ENCODE assay signal across 26 mouse cellular contexts in genomic region chr5:108719761-108720160, GRCm38 (mm10). TPM values are rescaled to one million over a fixed set of nuclear protein-coding genes. Genes with fewer than 3 reads are reported as not detected.
DNase-seq lines count a peak whose midpoint lies in the region; ATAC-seq lines count a peak whose summit lies in the region.
"Had no signal": no experiment of that assay in that cellular context is flagged by ENCODE, and none has a peak within 500 bp of the region (broad histone marks: within the 10 kb centered on the region; RNA-seq: fewer than 3 reads in every experiment).

No protein-coding gene starts in this region.

- WGBS in liver, embryonic 11.5 days: 51% methylated on average over 7 of the region's 7 CpGs
- WGBS in liver, embryonic 15.5 days (ENCODE audit: insufficient replicate concordance): 42% methylated on average over 7 of the region's 7 CpGs

- no peaks in the 10 kb centered on the region for H3K36me3 ChIP-seq in liver, embryonic 11.5 days (ENCODE audit: control insufficient read depth, insufficient read depth, low read length)
- H3K36me3 ChIP-seq in liver, embryonic 15.5 days (replicated peaks): no peaks in the 10 kb centered on the region
- H3K36me3 ChIP-seq: hindbrain, embryonic 10.5 days; lung, embryonic 15.5 days; midbrain, embryonic 12.5 days; neural tube, embryonic 15.5 days had no signal

- no peaks in the 10 kb centered on the region for H3K4me1 ChIP-seq in liver, embryonic 11.5 days (replicated peaks; ENCODE audit: control insufficient read depth, insufficient read depth, low read length)
- no peaks in the 10 kb centered on the region; the same call in 1 of the 2 replicates for H3K4me1 ChIP-seq in liver, embryonic 15.5 days (replicated peaks)
- H3K4me1 ChIP-seq: lung, embryonic 15.5 days; neural tube, embryonic 15.5 days had no signal

- DNase-seq in liver, embryonic 11.5 days (ENCODE audit: low spot score): no peak
- no peak for DNase-seq in liver
- DNase-seq in cerebellum, postnatal 14 days: no peak
- DNase-seq in frontal cortex, postnatal 10 days (ENCODE audit: low spot score in 2 of 2): no peak
- no peak for DNase-seq in kidney, adult 9 months
- DNase-seq: adrenal gland, postnatal 14 days; cerebellum, adult 2 months; heart, postnatal 10 days; kidney, postnatal 4 days; layer of hippocampus, adult 9-11 months had no signal

- no peak overlapping the region for H3K27ac ChIP-seq in liver, embryonic 11.5 days (ENCODE audit: low read depth, low read length)
- H3K27ac ChIP-seq in liver, embryonic 15.5 days (replicated peaks): no peak overlapping the region
- H3K27ac ChIP-seq: hindbrain, embryonic 10.5 days; left cerebral cortex, adult 2 months; midbrain, embryonic 12.5 days; neural tube, embryonic 15.5 days had no signal

- H3K9me3 ChIP-seq in liver, embryonic 11.5 days (ENCODE audit: control insufficient read depth, low read length): no peaks in the 10 kb centered on the region
- no peaks in the 10 kb centered on the region for H3K9me3 ChIP-seq in liver, embryonic 15.5 days (replicated peaks)
- H3K9me3 ChIP-seq: hindbrain, embryonic 10.5 days; lung, embryonic 15.5 days; midbrain, embryonic 12.5 days; neural tube, embryonic 15.5 days had no signal

- no peak overlapping the region for H3K4me2 ChIP-seq in liver, embryonic 11.5 days
- no peak overlapping the region for H3K4me2 ChIP-seq in liver, embryonic 15.5 days
- H3K4me2 ChIP-seq: lung, embryonic 15.5 days; midbrain, embryonic 12.5 days; neural tube, embryonic 15.5 days had no signal

- ATAC-seq in liver, embryonic 11.5 days (replicated peaks; ENCODE audit: low FRiP score): peak; percentile 61
- peak; percentile 51; the same call in 1 of the 2 replicates for ATAC-seq in erythroid progenitor cell, adult 5-6 weeks (replicated peaks; ENCODE audit: low FRiP score, poor library complexity, severe bottlenecking)
- ATAC-seq in liver, embryonic 15.5 days (ENCODE audit: insufficient read depth): 0 out of 2 replicates have a peak, but pooled peaks have one; percentile 28
- ATAC-seq: hindbrain, embryonic 16.5 days; intestine, embryonic 16.5 days had no signal

- no peaks in the 10 kb centered on the region for H3K27me3 ChIP-seq in liver, embryonic 11.5 days (replicated peaks; ENCODE audit: control insufficient read depth, insufficient read depth, low read length)
- H3K27me3 ChIP-seq in liver, embryonic 15.5 days: peaks cover 5% of the 10 kb centered on the region; the same call in 1 of the 2 replicates
- H3K27me3 ChIP-seq: lung, embryonic 15.5 days; midbrain, embryonic 12.5 days; neural tube, embryonic 15.5 days had no signal

- no peak overlapping the region for H3K4me3 ChIP-seq in liver, embryonic 11.5 days (ENCODE audit: low read depth, low read length)
- no peak overlapping the region for H3K4me3 ChIP-seq in liver, embryonic 15.5 days (replicated peaks)
- H3K4me3 ChIP-seq: hindbrain, embryonic 10.5 days; left cerebral cortex, adult 2 months; lung, embryonic 15.5 days; midbrain, embryonic 12.5 days; neural tube, embryonic 15.5 days had no signal

- no peak overlapping the region for H3K9ac ChIP-seq in liver, embryonic 11.5 days (ENCODE audit: low read depth, low read length)
- H3K9ac ChIP-seq in liver, embryonic 15.5 days: no peak overlapping the region
- H3K9ac ChIP-seq: lung, embryonic 15.5 days; midbrain, embryonic 12.5 days; neural tube, embryonic 15.5 days had no signal

RNA-seq across cellular contexts. Expression of gene Fgfrl1, which starts 27.6 kb away (rescaled TPM):
- 21.3 and 22.1 TPM in 2 replicates for polyA plus RNA-seq in liver, embryonic 11.5 days (2014; fragmentation: Nextera tagmentation; extraction: Ambion mirVana)
- 22.2 and 28.8 TPM in 2 replicates for total RNA-seq in erythroid progenitor cell, adult 5-6 weeks (2015; ENCODE audit: low replicate concordance)
- 21.5 and 23.2 TPM in 2 replicates for total RNA-seq in erythroid progenitor cell, adult 5-6 weeks (2017; ENCODE audit: low replicate concordance)
- 9.2 and 9.6 TPM in 2 replicates for polyA plus RNA-seq in liver, embryonic 15.5 days (2015; fragmentation: Nextera tagmentation; extraction: Ambion mirVana)

RNA-seq across cellular contexts. Expression of gene Slc26a1, which starts 44.4 kb away (rescaled TPM):
- 11.6 and 14.4 TPM in 2 replicates for polyA plus RNA-seq in liver, embryonic 11.5 days (2014; fragmentation: Nextera tagmentation; extraction: Ambion mirVana)
- total RNA-seq in erythroid progenitor cell, adult 5-6 weeks (2015; ENCODE audit: low replicate concordance): 3.6 and 4.6 TPM in 2 replicates
- 0.90 and 1.7 TPM in 2 replicates for total RNA-seq in erythroid progenitor cell, adult 5-6 weeks (2017; ENCODE audit: low replicate concordance)
- 18.6 and 22.2 TPM in 2 replicates for polyA plus RNA-seq in liver, embryonic 15.5 days (2015; fragmentation: Nextera tagmentation; extraction: Ambion mirVana)
- polyA plus RNA-seq: small intestine, adult 2 months had no signal

RNA-seq across cellular contexts. Expression of gene Dgkq, which starts 50.3 kb away (rescaled TPM):
- polyA plus RNA-seq in liver, embryonic 11.5 days (2014; fragmentation: Nextera tagmentation; extraction: Ambion mirVana): 5.8 and 8.8 TPM in 2 replicates
- 4.2 TPM in 1 of 2 replicates, not detected in the other for total RNA-seq in erythroid progenitor cell, adult 5-6 weeks (2015; ENCODE audit: low replicate concordance)
- 4.9 and 5.5 TPM in 2 replicates for total RNA-seq in erythroid progenitor cell, adult 5-6 weeks (2017; ENCODE audit: low replicate concordance)
- polyA plus RNA-seq in liver, embryonic 15.5 days (2015; fragmentation: Nextera tagmentation; extraction: Ambion mirVana): 2.7 and 3.1 TPM in 2 replicates

RNA-seq across cellular contexts. Expression of gene Rnf212, which starts 55.0 kb away (rescaled TPM):
- polyA plus RNA-seq in liver, embryonic 11.5 days (2014; fragmentation: Nextera tagmentation; extraction: Ambion mirVana): 2.4 and 3.2 TPM in 2 replicates
- 7.1 and 9.7 TPM in 2 replicates for total RNA-seq in erythroid progenitor cell, adult 5-6 weeks (2015; ENCODE audit: low replicate concordance)
- 13.5 and 16.0 TPM in 2 replicates for total RNA-seq in erythroid progenitor cell, adult 5-6 weeks (2017; ENCODE audit: low replicate concordance)
- polyA plus RNA-seq in liver, embryonic 15.5 days (2015; fragmentation: Nextera tagmentation; extraction: Ambion mirVana): 3.4 and 3.5 TPM in 2 replicates
- total RNA-seq: gastrocnemius, adult 18-20 months; gastrocnemius, postnatal 4 days; heart, postnatal 10 days; left cerebral cortex, adult 2 months; left cerebral cortex, postnatal 36 days had no signal
- polyA plus RNA-seq: C2C12; cerebellum, adult 2 months; embryonic facial prominence, embryonic 14.5 days; hindbrain, embryonic 16.5 days; limb, embryonic 14.5 days; lung, embryonic 15.5 days; midbrain, embryonic 12.5 days; neural tube, embryonic 15.5 days had no signal

RNA-seq across cellular contexts. Expression of gene Idua, which starts 59.6 kb away (rescaled TPM):
- polyA plus RNA-seq in liver, embryonic 11.5 days (2014; fragmentation: Nextera tagmentation; extraction: Ambion mirVana): 9.8 and 10.1 TPM in 2 replicates
- total RNA-seq in erythroid progenitor cell, adult 5-6 weeks (2015; ENCODE audit: low replicate concordance): 2.5 and 5.8 TPM in 2 replicates
- 2.2 TPM in 1 of 2 replicates, not detected in the other for total RNA-seq in erythroid progenitor cell, adult 5-6 weeks (2017; ENCODE audit: low replicate concordance)
- polyA plus RNA-seq in liver, embryonic 15.5 days (2015; fragmentation: Nextera tagmentation; extraction: Ambion mirVana): 4.2 and 5.8 TPM in 2 replicates
